Mouse (Mus musculus) bone marrow macrophage, adult 2 months (primary cell): ENCODE data around the gene Gm1123.

Experiments used
- CTCF ChIP-seq: IDR thresholded peaks from 2 replicates; pipeline ENCODE4 v1.5.1; 2012; ENCODE audit warnings: low read depth, mild to moderate bottlenecking, low read length, moderate library complexity
- POLR2A ChIP-seq: IDR thresholded peaks from 2 replicates; pipeline ENCODE4 v1.6.1; 2012; ENCODE audit warnings: mild to moderate bottlenecking, low read depth, low read length, borderline replicate concordance

DNA sequence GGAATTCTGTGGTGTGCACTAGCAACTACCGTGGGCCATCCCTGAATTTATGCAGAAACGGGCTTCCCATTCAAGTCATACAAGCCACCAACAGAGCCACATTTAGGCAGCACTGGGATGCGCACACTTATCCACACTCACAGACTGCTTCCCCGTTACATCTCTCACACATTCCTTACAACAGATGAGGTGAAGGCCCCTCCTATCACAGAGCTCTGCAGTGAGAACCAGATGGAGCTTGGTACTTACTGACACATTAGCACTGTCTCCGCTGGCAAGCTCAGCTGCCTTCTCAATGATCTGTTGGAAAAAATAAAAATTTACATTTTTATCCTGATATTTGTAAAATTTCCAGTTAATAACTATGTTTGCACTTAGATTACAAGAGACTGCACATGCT lies 29.8 kb upstream of the Gm1123 start:
- TF ChIP-seq CTCF (no peak), POLR2A (no peak)
